Mouse (Mus musculus) adrenal gland (tissue): ENCODE measurements around the gene Ikzf5.

ENCODE experiments used
- intact Hi-C: fragments of 180-260 bp; cut with DNase I; formaldehyde crosslinking; loops from one replicate; pipeline ENCODE4 v1.15.1; 2025

Ikzf5 gene

DNA sequence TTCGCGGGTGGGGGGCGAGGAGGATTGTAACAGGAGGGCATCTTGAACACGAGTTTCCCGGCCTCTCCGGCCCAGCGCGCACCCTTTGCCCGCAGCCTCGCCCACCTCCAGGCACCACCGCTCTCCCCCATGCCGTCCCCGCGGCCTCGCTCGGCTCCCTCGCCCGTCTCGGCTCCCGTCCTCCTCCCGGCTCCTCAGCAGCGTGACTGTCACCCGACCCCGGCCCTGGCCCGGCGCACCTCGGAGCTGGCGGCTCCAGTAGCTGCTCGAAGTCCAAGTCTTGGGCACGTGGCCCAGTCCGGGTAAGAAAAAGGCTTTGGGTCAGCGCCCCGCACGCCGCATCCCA lies 48.1 kb downstream of the Ikzf5 start:
- intact Hi-C loops: no loop called here

DNA sequence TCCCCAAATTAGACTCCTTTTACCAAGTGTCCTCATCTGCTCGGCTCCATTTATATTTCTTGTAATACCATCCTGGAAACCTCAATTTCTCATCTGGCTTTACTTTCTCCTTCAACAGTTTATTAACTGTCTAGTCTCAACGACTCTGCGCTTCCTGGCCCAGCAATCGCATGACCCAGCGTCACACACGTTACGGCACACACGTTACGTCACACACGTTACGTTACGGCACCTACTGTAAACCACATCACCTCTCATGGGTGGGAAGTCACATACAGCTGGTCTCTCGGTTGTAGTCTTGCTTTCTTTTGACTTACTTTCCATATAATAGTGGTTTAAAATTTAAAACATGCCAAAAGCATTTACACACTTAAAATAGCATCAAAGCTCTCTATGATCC lies 54.2 kb downstream of the Ikzf5 start:
- intact Hi-C loops: no loop called here

DNA sequence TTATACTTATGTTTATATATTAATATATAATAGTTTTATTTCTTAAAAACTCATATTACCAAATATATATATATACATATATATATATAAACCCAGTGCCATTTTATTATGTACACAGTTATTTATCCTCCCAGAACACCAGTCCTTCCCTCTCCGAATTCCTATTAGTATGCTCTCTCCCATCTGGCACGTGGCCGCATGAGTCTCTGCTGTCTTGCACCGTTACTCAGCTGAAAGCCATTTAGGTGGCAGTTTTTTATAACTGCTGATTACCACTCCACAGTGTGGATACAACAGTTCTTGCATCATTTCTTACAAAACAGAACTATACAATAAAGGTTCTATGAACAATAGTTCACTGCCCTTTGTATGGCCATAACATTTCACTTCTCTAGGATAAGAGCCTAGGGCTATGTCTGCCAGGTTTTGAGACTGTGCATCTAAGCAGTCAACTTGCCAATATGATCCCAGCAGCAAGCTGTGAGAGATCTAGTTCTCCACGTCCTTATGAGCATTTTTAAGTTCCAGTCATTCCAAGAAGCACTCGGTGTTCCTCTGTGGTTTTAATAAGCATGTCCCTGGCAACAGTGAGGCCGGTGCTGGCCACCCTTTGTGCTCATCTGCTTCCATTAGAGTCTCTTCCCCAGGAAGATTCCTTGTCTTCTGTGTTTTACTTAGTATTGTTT lies 64.3 kb downstream of the Ikzf5 start:
- intact Hi-C loops: no loop called here
